Mouse (Mus musculus): ENCODE data around the gene Eif3g.

DNA sequence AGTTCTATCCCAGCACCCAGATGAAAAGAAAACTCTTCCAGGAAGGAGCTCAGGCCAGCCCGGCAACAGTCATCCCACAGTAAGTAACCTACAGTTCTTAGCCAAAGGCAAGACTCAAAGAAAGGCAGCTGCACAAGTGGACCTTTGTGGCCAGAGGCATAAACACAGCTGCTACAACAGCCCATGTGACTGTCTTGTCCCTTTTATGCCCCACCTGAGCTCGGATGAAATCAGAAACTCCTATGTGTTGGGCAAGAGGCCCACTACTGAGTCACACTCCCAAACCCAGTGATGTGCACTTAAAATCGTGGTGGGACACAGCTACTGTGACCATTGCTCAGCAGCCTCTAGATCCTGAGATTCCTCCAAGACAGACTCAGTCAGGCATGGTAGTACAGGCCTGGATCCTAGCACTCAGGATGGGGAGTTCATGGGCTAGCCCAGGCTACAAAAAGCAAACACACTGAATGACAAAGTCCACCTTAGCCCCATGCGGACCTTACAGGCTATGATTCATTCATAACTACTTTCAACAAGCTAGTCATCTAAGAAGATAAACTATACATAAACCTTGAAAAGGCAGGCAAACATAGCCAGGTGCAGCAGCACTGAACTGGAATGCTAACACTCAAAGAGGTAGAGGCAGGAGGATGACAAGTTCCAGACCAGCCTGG, 46.4 kb upstream of the Eif3g start:
- TF ChIP-seq SMC3 (IDR thresholded peaks at IDR 0.05; ENCODE audit: low read depth, low read length) (no peak), ZKSCAN1 (IDR thresholded peaks at IDR 0.05; ENCODE audit: borderline replicate concordance, low read depth, low read length) (no peak), CTCF (conservative IDR thresholded peaks at IDR 0.05 in 1 of 2, IDR thresholded peaks at IDR 0.05 in 1 of 2; ENCODE audit: low read depth in 2 of 2, low read length in 2 of 2) (no peak), KAT2A (IDR thresholded peaks at IDR 0.05; ENCODE audit: insufficient replicate concordance, low read length) (no peak), EP300 (IDR thresholded peaks at IDR 0.05; ENCODE audit: low read length) (no peak), SIN3A (IDR thresholded peaks at IDR 0.05; ENCODE audit: low read length) (no peak), MYC (IDR thresholded peaks at IDR 0.05; ENCODE audit: low read depth, low read length) (no peak), ETS1 (conservative IDR thresholded peaks at IDR 0.05; ENCODE audit: low read depth, low read length) (no peak), MAX (IDR thresholded peaks at IDR 0.05; ENCODE audit: low read length) (no peak), RAD21 (IDR thresholded peaks at IDR 0.05; ENCODE audit: low read depth, low read length) (no peak)
